Mouse (Mus musculus) heart, embryonic 11.5 days (tissue): ENCODE results near the gene Gjc3. TPM values are rescaled to one million over a fixed set of nuclear protein-coding genes. Genes with fewer than 3 reads are reported as not detected.

ENCODE experiments used
- ATAC-seq: fragments of 200-750 bp; cut with Nextera tagmentation; replicated peaks from 2 replicates; pipeline ENCODE4 v1.8.0; 2017; ENCODE audit warnings: moderate library complexity; ENCODE audit not compliant: insufficient number of reproducible peaks, low FRiP score, low TSS enrichment
- H3K27ac ChIP-seq: fragments of 300-500 bp; sonication (generic); 2 replicates; pipeline ENCODE4 v1.5.1; 2014; ENCODE audit warnings: mild to moderate bottlenecking, low read depth, low read length
- H3K27me3 ChIP-seq: fragments of 300-500 bp; sonication (generic); 2 replicates; pipeline ENCODE4 v1.6.1; 2014; ENCODE audit warnings: mild to moderate bottlenecking, low read length, mixed read lengths; ENCODE audit not compliant: control insufficient read depth, insufficient read depth
- H3K36me3 ChIP-seq: fragments of 300-500 bp; sonication (generic); 2 replicates; pipeline ENCODE4 v1.6.1; 2014; ENCODE audit warnings: mild to moderate bottlenecking, low read length, moderate library complexity, mixed read lengths; ENCODE audit not compliant: control insufficient read depth, insufficient read depth
- H3K4me1 ChIP-seq: fragments of 300-500 bp; sonication (generic); 2 replicates; pipeline ENCODE4 v1.6.1; 2014; ENCODE audit warnings: low read length; ENCODE audit not compliant: control insufficient read depth, insufficient read depth
- H3K4me2 ChIP-seq: fragments of 300-500 bp; sonication (generic); 2 replicates; pipeline ENCODE4 v1.6.1; 2014; ENCODE audit warnings: mild to moderate bottlenecking, moderate library complexity
- H3K4me3 ChIP-seq: fragments of 300-500 bp; sonication (generic); 2 replicates; pipeline ENCODE4 v1.5.1; 2014; ENCODE audit warnings: low read depth, low read length
- H3K9ac ChIP-seq: fragments of 300-500 bp; sonication (generic); 2 replicates; pipeline ENCODE4 v1.6.1; 2014; ENCODE audit warnings: mild to moderate bottlenecking, low read depth, low read length, moderate library complexity
- H3K9me3 ChIP-seq: fragments of 300-500 bp; sonication (generic); replicated peaks from 2 replicates; pipeline ENCODE4 v1.6.1; 2016; ENCODE audit warnings: low read length; ENCODE audit not compliant: control insufficient read depth
- WGBS: fragments of 180-500 bp; shearing (Covaris S2); extraction: QIAGEN DNeasy Blood & Tissue Kit; methylation state at CpG from one replicate; pipeline ENCODE4 v1.1.7; 2014; ENCODE audit not compliant: insufficient replicate concordance; 5-methylcytosine and 5-hydroxymethylcytosine counted together
- polyA plus RNA-seq: library from polyadenylated mRNA; unstranded; fragments of >200 nt; fragmentation: Nextera tagmentation; extraction: Ambion mirVana; gene quantifications from 2 replicates; pipeline ENCODE4 v1.2.1, GENCODE M21; 2014

Gjc3 gene
- polyA plus RNA-seq: not detected in 2 replicates

DNA sequence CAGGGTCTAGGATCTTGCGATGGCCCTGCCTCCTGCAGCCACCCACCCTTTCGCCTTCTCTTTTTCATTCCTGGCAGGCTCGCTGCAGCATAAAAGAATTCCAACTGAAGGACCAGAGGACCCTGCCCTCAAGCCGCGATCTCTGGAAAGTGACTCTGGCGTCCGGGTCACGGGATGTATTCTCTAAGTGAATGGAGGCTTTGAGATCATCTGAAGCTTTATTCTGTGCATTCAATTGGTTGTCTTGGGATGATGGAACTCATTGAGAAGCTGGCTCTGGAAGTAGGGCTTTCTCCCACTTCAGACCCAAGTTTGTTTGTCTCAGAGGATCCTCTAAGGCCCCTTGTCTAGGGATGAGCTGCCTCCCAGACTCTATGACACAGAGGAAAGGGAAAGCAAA lies at the start of gene Gjc3:
TSS of gene Gjc3 (minus strand) at position 154 of the 400 bp plus-strand sequence.
- H3K4me1 ChIP-seq: no peaks in the 10 kb centered on the region
- no peaks in the 10 kb centered on the region for H3K9me3 ChIP-seq
- no peak within 1 kb of the TSS for H3K27ac ChIP-seq
- no peaks in the 10 kb centered on the region for H3K36me3 ChIP-seq
- H3K9ac ChIP-seq: no peak within 1 kb of the TSS
- no peak for ATAC-seq
- H3K4me3 ChIP-seq: no peak within 1 kb of the TSS
- no peaks in the 10 kb centered on the region for H3K27me3 ChIP-seq
- 78% methylated on average over 8 of the region's 8 CpGs for WGBS
- no peak within 1 kb of the TSS for H3K4me2 ChIP-seq

DNA sequence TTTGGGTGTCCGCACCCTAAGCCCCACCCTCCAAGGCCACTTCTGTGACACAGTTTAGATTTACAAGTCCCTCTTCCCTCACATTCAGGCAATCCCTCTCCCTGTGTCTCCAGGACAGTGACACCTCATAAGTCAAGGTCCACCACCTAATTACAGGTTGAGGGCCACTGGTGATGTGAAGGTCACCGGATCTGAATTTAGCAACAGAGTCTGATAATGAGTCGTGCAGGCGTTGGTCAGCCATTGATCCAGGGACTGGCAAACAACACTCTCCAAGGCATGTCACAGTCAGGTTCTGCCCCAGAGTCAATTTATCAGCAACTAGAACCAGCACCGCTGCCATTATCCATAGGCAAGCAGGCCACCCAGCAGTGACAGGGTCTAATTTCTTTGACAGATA lies 49.5 kb upstream of the Gjc3 start:
- Histone ChIP-seq H3K27me3 (no peaks in the 10 kb centered on the region), H3K4me2 (no peak overlapping the region), H3K4me3 (no peak overlapping the region), H3K27ac (no peak overlapping the region), H3K4me1 (no peaks in the 10 kb centered on the region), H3K36me3 (no peaks in the 10 kb centered on the region), H3K9ac (no peak overlapping the region), H3K9me3 (no peaks in the 10 kb centered on the region)
- ATAC-seq: no peak
- WGBS: 81% methylated on average over 5 of the region's 5 CpGs

DNA sequence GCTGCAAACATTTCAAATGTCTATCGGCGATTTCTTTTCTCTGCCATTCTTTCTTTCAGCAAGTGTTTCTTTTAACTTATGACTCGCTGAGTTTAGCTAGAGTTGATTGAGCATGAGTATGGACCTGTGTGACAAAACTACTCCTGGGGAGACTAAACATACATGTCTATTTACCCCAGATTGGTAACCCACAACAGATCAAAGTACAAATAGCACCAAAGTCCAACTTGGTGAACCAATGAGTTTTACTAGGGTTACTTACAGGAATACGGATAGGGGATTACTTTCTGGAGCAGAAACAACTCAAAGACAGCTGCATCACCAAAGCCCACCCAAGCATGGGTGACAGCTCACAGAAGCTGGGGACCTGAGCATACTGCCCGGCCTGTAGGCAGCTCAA lies 46.5 kb upstream of the Gjc3 start:
- Histone ChIP-seq H3K4me2 (no peak overlapping the region), H3K4me3 (no peak overlapping the region), H3K9me3 (no peaks in the 10 kb centered on the region), H3K9ac (no peak overlapping the region), H3K4me1 (no peaks in the 10 kb centered on the region), H3K36me3 (no peaks in the 10 kb centered on the region), H3K27ac (no peak overlapping the region), H3K27me3 (no peaks in the 10 kb centered on the region)
- ATAC-seq: no peak
- 80% methylated on average over 5 of the region's 5 CpGs for WGBS

DNA sequence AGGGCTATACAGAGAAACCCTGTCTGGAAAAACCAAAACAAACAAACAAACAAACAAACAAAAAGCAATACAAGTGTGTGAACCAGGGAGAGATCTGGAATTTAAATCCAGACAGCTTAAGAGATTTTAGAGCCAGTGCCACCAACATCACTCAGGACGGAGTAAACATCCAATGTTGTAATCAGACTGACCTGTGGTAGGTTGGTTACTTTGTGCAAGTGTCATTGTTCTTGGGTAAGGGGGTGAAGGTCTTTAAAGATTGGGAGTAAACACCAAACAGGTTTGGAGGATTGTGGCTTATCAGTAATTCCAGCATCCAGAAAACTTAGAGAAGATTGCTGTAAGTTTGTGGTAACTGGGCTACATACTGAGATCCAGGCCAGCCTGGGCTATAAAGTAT lies 23.5 kb upstream of the Gjc3 start:
- Histone ChIP-seq H3K4me1 (no peaks in the 10 kb centered on the region), H3K9ac (no peak overlapping the region), H3K4me2 (no peak overlapping the region), H3K4me3 (no peak overlapping the region), H3K27me3 (no peaks in the 10 kb centered on the region), H3K27ac (no peak overlapping the region), H3K36me3 (no peaks in the 10 kb centered on the region), H3K9me3 (no peaks in the 10 kb centered on the region)
- 74% methylated on average over 1 of the region's 1 CpGs for WGBS
- no peak for ATAC-seq

DNA sequence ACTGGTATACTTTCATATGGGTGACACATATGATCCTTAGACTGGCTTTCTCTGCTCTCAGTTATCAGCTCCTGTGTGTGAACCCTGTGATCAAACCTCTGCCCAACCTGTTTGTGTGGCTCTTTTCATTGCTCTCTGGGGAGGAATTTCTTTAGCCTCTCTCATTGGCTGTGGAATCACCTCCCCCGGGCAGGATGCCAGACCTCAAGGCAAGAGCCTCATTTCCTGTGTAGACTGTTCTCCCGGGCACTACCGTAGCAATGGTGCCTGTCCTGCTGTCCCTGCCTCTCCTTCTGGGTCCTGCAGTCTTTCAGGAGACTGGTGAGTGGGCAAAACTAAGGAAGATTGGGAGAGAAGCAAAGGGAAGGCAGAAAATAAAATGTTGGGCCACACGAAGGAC lies 18.4 kb upstream of the Gjc3 start, which contains the start of gene Azgp1:
TSS of gene Azgp1 (plus strand) at position 221 of the 400 bp plus-strand sequence.
- Histone ChIP-seq H3K27me3 (no peaks in the 10 kb centered on the region), H3K4me3 (no peak within 1 kb of the TSS), H3K9me3 (no peaks in the 10 kb centered on the region), H3K4me2 (no peak within 1 kb of the TSS), H3K36me3 (no peaks in the 10 kb centered on the region), H3K4me1 (no peaks in the 10 kb centered on the region), H3K9ac (no peak within 1 kb of the TSS), H3K27ac (no peak within 1 kb of the TSS)
- ATAC-seq: no peak
- 72% methylated on average over 4 of the region's 4 CpGs for WGBS

DNA sequence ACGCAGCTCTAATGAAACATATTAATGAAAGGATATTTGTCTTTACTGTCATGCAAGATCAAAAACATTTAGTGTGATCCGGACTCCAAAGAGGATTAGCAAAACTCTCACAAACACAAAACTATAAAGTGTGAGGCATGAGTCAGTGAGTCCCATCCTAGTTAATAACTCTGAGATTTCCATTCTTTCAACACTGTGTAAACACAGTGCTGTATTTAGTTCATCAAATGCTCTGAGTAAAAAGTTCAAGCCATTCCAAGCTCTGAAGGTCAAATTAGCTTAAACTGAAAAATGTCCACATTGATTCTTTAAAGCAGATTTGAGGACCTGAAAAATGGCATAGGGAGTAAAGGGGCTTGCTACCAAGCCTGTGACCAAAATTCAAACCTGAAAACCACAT lies 16.2 kb upstream of the Gjc3 start:
- no peak overlapping the region for H3K27ac ChIP-seq
- H3K4me3 ChIP-seq: no peak overlapping the region
- no peaks in the 10 kb centered on the region for H3K36me3 ChIP-seq
- ATAC-seq: no peak
- H3K9me3 ChIP-seq: no peaks in the 10 kb centered on the region
- no peaks in the 10 kb centered on the region for H3K4me1 ChIP-seq
- H3K9ac ChIP-seq: no peak overlapping the region
- 62% methylated on average over 2 of the region's 2 CpGs for WGBS
- no peak overlapping the region for H3K4me2 ChIP-seq
- no peaks in the 10 kb centered on the region for H3K27me3 ChIP-seq

DNA sequence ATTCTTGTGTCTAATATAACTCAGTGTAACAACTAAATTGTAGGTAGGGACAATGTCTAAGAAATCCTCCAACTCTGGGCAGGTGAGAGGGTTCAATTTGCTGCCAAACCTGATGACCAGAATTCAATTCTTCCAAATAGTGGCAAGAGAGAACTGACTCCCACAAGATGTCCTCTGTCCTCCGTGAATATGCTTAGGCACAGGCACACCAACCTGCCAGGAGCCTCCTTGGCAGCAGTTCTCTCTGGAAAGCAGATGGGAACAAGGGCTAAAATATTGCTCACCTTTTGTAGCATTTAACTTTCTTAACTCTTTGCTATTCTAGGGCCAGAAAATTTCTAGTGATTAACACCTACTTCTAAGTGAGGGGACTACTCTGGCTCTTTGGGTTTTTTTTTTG lies 14.4 kb upstream of the Gjc3 start:
- 31% methylated on average over 1 of the region's 1 CpGs for WGBS
- Histone ChIP-seq H3K9me3 (no peaks in the 10 kb centered on the region), H3K4me1 (no peaks in the 10 kb centered on the region), H3K27me3 (no peaks in the 10 kb centered on the region), H3K9ac (no peak overlapping the region), H3K36me3 (no peaks in the 10 kb centered on the region), H3K27ac (no peak overlapping the region), H3K4me2 (no peak overlapping the region), H3K4me3 (no peak overlapping the region)
- no peak for ATAC-seq

DNA sequence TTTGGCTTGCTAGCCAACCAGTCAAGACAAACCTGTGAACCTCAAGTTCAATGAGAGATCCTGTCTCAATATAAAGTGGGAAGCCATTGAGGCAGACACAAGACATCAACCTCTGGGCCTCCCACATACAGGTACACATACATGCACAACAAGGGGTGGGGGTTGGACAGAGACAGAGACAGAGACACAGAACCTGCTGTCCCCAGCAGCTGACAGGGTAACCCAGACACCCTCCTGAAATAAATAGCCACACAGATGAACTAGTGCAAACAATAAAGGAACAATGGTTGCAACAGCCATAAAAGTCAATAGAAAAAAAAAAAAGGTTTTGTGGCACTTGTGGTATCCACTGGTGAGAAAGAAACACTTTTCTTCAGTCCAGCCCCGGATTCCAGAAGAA lies 12.5 kb upstream of the Gjc3 start:
- Histone ChIP-seq H3K9me3 (no peaks in the 10 kb centered on the region), H3K4me1 (no peaks in the 10 kb centered on the region)
- 41% methylated on average over 1 of the region's 1 CpGs for WGBS

DNA sequence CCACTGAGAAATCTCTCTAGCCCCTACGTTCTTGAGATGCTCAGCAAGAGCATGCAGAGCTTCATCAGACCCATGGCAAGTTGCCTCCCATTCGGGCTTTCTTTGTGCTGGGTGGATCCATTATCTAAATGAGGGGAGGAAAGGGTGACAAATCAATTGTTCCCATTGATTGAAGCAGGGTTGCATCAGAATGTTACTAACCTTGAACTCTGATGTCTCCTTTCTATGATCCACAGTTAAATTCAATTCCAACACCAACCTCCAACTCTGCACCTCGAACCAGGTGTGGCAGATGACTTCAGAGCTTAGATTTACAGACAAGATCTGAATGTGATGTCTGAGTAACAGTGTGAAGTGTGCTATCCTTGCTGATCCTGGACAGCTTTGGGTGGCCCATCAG lies 11.8 kb upstream of the Gjc3 start:
- Histone ChIP-seq H3K4me1 (no peaks in the 10 kb centered on the region), H3K4me2 (no peak overlapping the region), H3K9ac (no peak overlapping the region), H3K4me3 (no peak overlapping the region), H3K9me3 (no peaks in the 10 kb centered on the region), H3K27ac (no peak overlapping the region), H3K36me3 (no peaks in the 10 kb centered on the region), H3K27me3 (no peaks in the 10 kb centered on the region; the same call in 1 of the 2 replicates)
- no peak for ATAC-seq
- WGBS: 64% methylated on average over 3 of the region's 3 CpGs

More for the DNA sequence above, 12.5 kb upstream of the Gjc3 start:
- Histone ChIP-seq H3K4me3 (no peak overlapping the region), H3K27ac (no peak overlapping the region), H3K4me2 (no peak overlapping the region), H3K36me3 (no peaks in the 10 kb centered on the region), H3K27me3 (no peaks in the 10 kb centered on the region), H3K9ac (no peak overlapping the region)
- ATAC-seq: no peak
